Mouse (Mus musculus) stomach, embryonic 15.5 days (tissue): ENCODE results near the gene Vasp. TPM values are rescaled to one million over a fixed set of nuclear protein-coding genes. Genes with fewer than 3 reads are reported as not detected.

Experiments used
- ATAC-seq: fragments of 200-750 bp; cut with Nextera tagmentation; 2 replicates; pipeline ENCODE4 v1.8.0; 2017; ENCODE audit warnings: low read depth, moderate number of reproducible peaks, moderate TSS enrichment; ENCODE audit not compliant: insufficient read depth, low FRiP score
- H3K27ac ChIP-seq: fragments of 300-500 bp; sonication (generic); 2 replicates; pipeline ENCODE4 v1.5.1; 2015; ENCODE audit warnings: mild to moderate bottlenecking, inconsistent platforms
- H3K27me3 ChIP-seq: fragments of 300-500 bp; sonication (generic); replicated peaks from 2 replicates; pipeline ENCODE4 v1.6.1; 2015; ENCODE audit warnings: inconsistent platforms
- H3K36me3 ChIP-seq: fragments of 300-500 bp; sonication (generic); 2 replicates; pipeline ENCODE4 v1.6.1; 2015; ENCODE audit warnings: inconsistent platforms
- H3K4me1 ChIP-seq: fragments of 300-500 bp; sonication (generic); 2 replicates; pipeline ENCODE4 v1.6.1; 2015; ENCODE audit warnings: inconsistent platforms
- H3K4me2 ChIP-seq: fragments of 300-500 bp; sonication (generic); 2 replicates; pipeline ENCODE4 v1.6.1; 2015; ENCODE audit warnings: mild to moderate bottlenecking, inconsistent platforms
- H3K4me3 ChIP-seq: fragments of 300-500 bp; sonication (generic); replicated peaks from 2 replicates; pipeline ENCODE4 v1.5.1; 2015; ENCODE audit warnings: inconsistent platforms
- H3K9ac ChIP-seq: fragments of 300-500 bp; sonication (generic); 2 replicates; pipeline ENCODE4 v1.6.1; 2015; ENCODE audit warnings: inconsistent platforms
- H3K9me3 ChIP-seq: fragments of 300-500 bp; sonication (generic); 2 replicates; pipeline ENCODE4 v1.6.1; 2016; ENCODE audit warnings: inconsistent platforms
- WGBS: fragments of 180-500 bp; shearing (Covaris S2); methylation state at CpG from one replicate; pipeline ENCODE4 v1.1.7; 2015; 5-methylcytosine and 5-hydroxymethylcytosine counted together
- polyA plus RNA-seq: library from polyadenylated mRNA; unstranded; fragments of >200 nt; fragmentation: Nextera tagmentation; extraction: Ambion mirVana; gene quantifications from 2 replicates; pipeline ENCODE4 v1.2.1, GENCODE M21; 2015

Vasp gene
- polyA plus RNA-seq, 1 experiment from 2014 or later, result 106 TPM

DNA sequence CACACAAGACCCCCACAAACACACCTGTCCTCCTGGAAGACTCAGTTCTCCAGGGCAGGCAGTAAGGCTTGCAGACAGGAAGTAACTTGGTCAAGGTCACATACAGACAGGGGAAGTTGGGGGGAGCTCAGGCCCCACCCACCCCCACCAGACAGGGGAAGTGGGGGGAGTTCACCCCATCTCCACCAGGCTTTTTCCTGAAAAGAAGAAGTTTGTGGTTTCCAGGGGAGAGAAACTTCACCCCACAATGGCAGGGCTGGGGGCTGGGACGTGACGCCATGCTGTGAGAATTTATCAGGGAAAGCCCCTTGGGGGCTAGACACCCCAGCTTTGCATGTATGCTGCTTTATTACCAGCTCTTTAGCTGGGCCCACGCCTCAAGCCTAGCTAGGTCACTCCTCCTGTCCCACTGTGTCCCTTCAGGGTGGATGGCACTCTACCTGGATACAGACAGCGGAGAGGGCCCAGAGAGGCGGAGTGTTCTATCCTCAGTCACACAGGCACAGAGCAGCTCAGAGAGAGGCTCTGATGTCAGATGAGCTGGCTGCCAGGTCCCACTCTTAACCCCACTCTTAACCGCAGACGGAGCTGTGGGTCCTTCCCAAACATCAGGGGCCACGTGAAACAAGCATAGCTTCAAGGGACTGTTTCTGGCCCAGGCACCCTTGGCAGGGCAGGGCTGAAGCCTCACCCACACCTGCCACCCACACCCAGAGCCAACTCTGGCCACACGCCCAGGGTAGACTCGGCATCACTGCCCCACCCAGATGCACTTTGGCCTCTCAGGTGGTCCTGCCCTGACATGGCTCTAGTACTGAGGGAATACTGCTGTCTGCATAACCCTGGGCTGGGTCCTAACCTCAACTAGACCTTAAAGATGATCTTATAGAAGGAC lies 5.4 kb downstream of the Vasp start:
- Histone ChIP-seq H3K4me1 (peaks cover 34% of the 10 kb centered on the region), H3K27ac (peak overlapping the region; percentile 72), H3K9ac (no peak overlapping the region), H3K9me3 (no peaks in the 10 kb centered on the region), H3K27me3 (no peaks in the 10 kb centered on the region), H3K4me2 (peak overlapping the region; percentile 27; the same call in 1 of the 2 replicates), H3K36me3 (peaks cover 32% of the 10 kb centered on the region), H3K4me3 (no peak overlapping the region)
- WGBS, result 63% methylated on average over 10 of the region's 10 CpGs
- peak; percentile 23; the same call in 1 of the 2 replicates for ATAC-seq

GRCm38 (mm10) chr7:19265147-19265546 lies 6.5 kb downstream of the Vasp start:
- H3K4me2 ChIP-seq, result no peak overlapping the region
- peaks cover 34% of the 10 kb centered on the region for H3K4me1 ChIP-seq

GRCm38 (mm10) chr7:19258336-19258735 lies 13.3 kb downstream of the Vasp start:
- peaks cover 63% of the 10 kb centered on the region for H3K36me3 ChIP-seq
- ATAC-seq, result no peak
- no peak overlapping the region for H3K4me3 ChIP-seq
- H3K27ac ChIP-seq, result 0 out of 2 replicates have a peak overlapping the region, but pooled peaks have one; percentile 6
- H3K9ac ChIP-seq, result no peak overlapping the region
- H3K27me3 ChIP-seq, result no peaks in the 10 kb centered on the region
- H3K4me1 ChIP-seq, result 0 out of 2 replicates have a peak, but pooled peaks cover 3% of the 10 kb centered on the region
- H3K9me3 ChIP-seq, result no peaks in the 10 kb centered on the region
- 81% methylated on average over 3 of the region's 3 CpGs for WGBS
- no peak overlapping the region for H3K4me2 ChIP-seq

More at GRCm38 (mm10) chr7:19265147-19265546, 6.5 kb downstream of the Vasp start:
- H3K9me3 ChIP-seq, result no peaks in the 10 kb centered on the region
- no peak overlapping the region for H3K9ac ChIP-seq
- no peak overlapping the region for H3K4me3 ChIP-seq
- ATAC-seq, result peak; percentile 28; the same call in 1 of the 2 replicates
- WGBS, result 53% methylated on average over 7 of the region's 7 CpGs
- 0 out of 2 replicates have a peak overlapping the region, but pooled peaks have one; percentile 72 for H3K27ac ChIP-seq
- peaks cover 36% of the 10 kb centered on the region for H3K36me3 ChIP-seq
- no peaks in the 10 kb centered on the region for H3K27me3 ChIP-seq

GRCm38 (mm10) chr7:19257390-19258022 lies 14.1 kb downstream of the Vasp start:
- Histone ChIP-seq H3K36me3 (peaks cover 56% of the 10 kb centered on the region), H3K4me3 (no peak overlapping the region), H3K9me3 (no peaks in the 10 kb centered on the region), H3K4me2 (no peak overlapping the region), H3K9ac (no peak overlapping the region), H3K27me3 (no peaks in the 10 kb centered on the region), H3K27ac (0 out of 2 replicates have a peak overlapping the region, but pooled peaks have one; percentile 6), H3K4me1 (0 out of 2 replicates have a peak, but pooled peaks cover 3% of the 10 kb centered on the region)
- ATAC-seq, result peak; percentile 85
- WGBS, result 38% methylated on average over 11 of the region's 11 CpGs

GRCm38 (mm10) chr7:19256567-19256966 lies 15.1 kb downstream of the Vasp start:
- H3K9ac ChIP-seq, result no peak overlapping the region
- no peaks in the 10 kb centered on the region for H3K27me3 ChIP-seq
- H3K4me1 ChIP-seq, result 0 out of 2 replicates have a peak, but pooled peaks cover 3% of the 10 kb centered on the region
- 78% methylated on average over 7 of the region's 7 CpGs for WGBS
- H3K9me3 ChIP-seq, result no peaks in the 10 kb centered on the region
- no peak overlapping the region for H3K4me3 ChIP-seq
- no peak overlapping the region for H3K27ac ChIP-seq
- H3K36me3 ChIP-seq, result peaks cover 47% of the 10 kb centered on the region
- ATAC-seq, result no peak
- H3K4me2 ChIP-seq, result no peak overlapping the region

DNA sequence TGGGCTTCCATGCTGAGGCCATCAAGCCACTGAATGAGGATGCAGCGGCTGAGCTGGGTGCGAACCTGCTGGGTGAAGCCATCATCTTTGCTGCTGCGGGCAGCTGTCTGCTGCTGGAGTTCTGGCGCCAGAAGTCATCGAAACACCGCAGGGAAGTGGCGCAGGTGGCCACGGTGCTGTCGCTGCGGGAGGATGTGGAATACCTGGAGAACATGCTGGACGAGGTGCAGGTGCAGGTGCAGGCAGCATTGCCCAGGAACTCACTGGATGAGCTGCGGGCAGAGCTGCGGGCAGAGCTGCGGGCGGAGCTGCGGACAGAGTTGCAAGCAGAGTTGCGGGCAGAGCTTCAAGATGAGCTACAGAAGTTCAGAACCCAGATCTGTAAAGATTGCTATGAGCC lies 16.2 kb downstream of the Vasp start:
- no peak overlapping the region for H3K27ac ChIP-seq
- WGBS, result 84% methylated on average over 17 of the region's 17 CpGs
- 0 out of 2 replicates have a peak, but pooled peaks cover 3% of the 10 kb centered on the region for H3K4me1 ChIP-seq
- H3K4me3 ChIP-seq, result no peak overlapping the region
- no peaks in the 10 kb centered on the region for H3K9me3 ChIP-seq
- peaks cover 43% of the 10 kb centered on the region for H3K36me3 ChIP-seq
- H3K9ac ChIP-seq, result no peak overlapping the region
- no peaks in the 10 kb centered on the region for H3K27me3 ChIP-seq
- no peak for ATAC-seq
- no peak overlapping the region for H3K4me2 ChIP-seq

GRCm38 (mm10) chr7:19253437-19253836 lies 18.2 kb downstream of the Vasp start:
- Histone ChIP-seq H3K9ac (no peak overlapping the region), H3K27ac (no peak overlapping the region), H3K27me3 (no peaks in the 10 kb centered on the region), H3K4me1 (0 out of 2 replicates have a peak, but pooled peaks cover under 1% of the 10 kb centered on the region), H3K36me3 (peaks cover 31% of the 10 kb centered on the region), H3K4me2 (no peak overlapping the region), H3K9me3 (no peaks in the 10 kb centered on the region), H3K4me3 (no peak overlapping the region)
- ATAC-seq, result no peak
- WGBS, result 57% methylated on average over 5 of the region's 5 CpGs

- ATAC-seq, result no peak
- no peaks in the 10 kb centered on the region for H3K9me3 ChIP-seq
- H3K27me3 ChIP-seq, result no peaks in the 10 kb centered on the region
- H3K4me1 ChIP-seq, result no peaks in the 10 kb centered on the region
- 76% methylated on average over 4 of the region's 4 CpGs for WGBS
- no peak overlapping the region for H3K27ac ChIP-seq
- no peak overlapping the region for H3K9ac ChIP-seq
- H3K4me2 ChIP-seq, result no peak overlapping the region
- peaks cover 19% of the 10 kb centered on the region for H3K36me3 ChIP-seq
- no peak overlapping the region for H3K4me3 ChIP-seq
Measured at GRCm38 (mm10) chr7:19252078-19252477, 19.5 kb downstream of the Vasp start.

- no peak overlapping the region for H3K27ac ChIP-seq
- H3K36me3 ChIP-seq, result peaks cover 18% of the 10 kb centered on the region; the same call in 1 of the 2 replicates
- WGBS, result 93% methylated on average over 2 of the region's 2 CpGs
- no peak overlapping the region for H3K4me3 ChIP-seq
- H3K4me2 ChIP-seq, result no peak overlapping the region
- no peak for ATAC-seq
- H3K27me3 ChIP-seq, result no peaks in the 10 kb centered on the region
- H3K9me3 ChIP-seq, result no peaks in the 10 kb centered on the region
- H3K9ac ChIP-seq, result no peak overlapping the region
- no peaks in the 10 kb centered on the region for H3K4me1 ChIP-seq
Measured at GRCm38 (mm10) chr7:19247511-19247910, 24.1 kb downstream of the Vasp start.

- Histone ChIP-seq H3K4me2 (no peak overlapping the region), H3K27me3 (no peaks in the 10 kb centered on the region), H3K4me3 (no peak overlapping the region), H3K9me3 (no peaks in the 10 kb centered on the region), H3K36me3 (peaks cover 18% of the 10 kb centered on the region; the same call in 1 of the 2 replicates), H3K9ac (no peak overlapping the region), H3K4me1 (no peaks in the 10 kb centered on the region), H3K27ac (no peak overlapping the region)
- peak; percentile 52; the same call in 1 of the 2 replicates for ATAC-seq
- 88% methylated on average over 1 of the region's 1 CpGs for WGBS
Measured at GRCm38 (mm10) chr7:19246855-19247254, 24.8 kb downstream of the Vasp start.

GRCm38 (mm10) chr7:19245083-19245482 lies 26.5 kb downstream of the Vasp start:
- Histone ChIP-seq H3K4me1 (no peaks in the 10 kb centered on the region), H3K4me2 (no peak overlapping the region), H3K27ac (no peak overlapping the region), H3K4me3 (no peak overlapping the region), H3K27me3 (no peaks in the 10 kb centered on the region), H3K9ac (no peak overlapping the region), H3K36me3 (peaks cover 18% of the 10 kb centered on the region; the same call in 1 of the 2 replicates), H3K9me3 (no peaks in the 10 kb centered on the region)
- WGBS, result 91% methylated on average over 3 of the region's 3 CpGs
- ATAC-seq, result no peak
